Mouse (Mus musculus) thymus, postnatal 36 days (tissue): ENCODE data around the gene Cers4.

Source experiments
- DNase-seq, 2 experiments: peaks; one replicate each; pipeline ENCODE4 v3.0.0; 2022; ENCODE audit warnings: mixed read lengths in 2 of 2

Gene Cers4

DNA sequence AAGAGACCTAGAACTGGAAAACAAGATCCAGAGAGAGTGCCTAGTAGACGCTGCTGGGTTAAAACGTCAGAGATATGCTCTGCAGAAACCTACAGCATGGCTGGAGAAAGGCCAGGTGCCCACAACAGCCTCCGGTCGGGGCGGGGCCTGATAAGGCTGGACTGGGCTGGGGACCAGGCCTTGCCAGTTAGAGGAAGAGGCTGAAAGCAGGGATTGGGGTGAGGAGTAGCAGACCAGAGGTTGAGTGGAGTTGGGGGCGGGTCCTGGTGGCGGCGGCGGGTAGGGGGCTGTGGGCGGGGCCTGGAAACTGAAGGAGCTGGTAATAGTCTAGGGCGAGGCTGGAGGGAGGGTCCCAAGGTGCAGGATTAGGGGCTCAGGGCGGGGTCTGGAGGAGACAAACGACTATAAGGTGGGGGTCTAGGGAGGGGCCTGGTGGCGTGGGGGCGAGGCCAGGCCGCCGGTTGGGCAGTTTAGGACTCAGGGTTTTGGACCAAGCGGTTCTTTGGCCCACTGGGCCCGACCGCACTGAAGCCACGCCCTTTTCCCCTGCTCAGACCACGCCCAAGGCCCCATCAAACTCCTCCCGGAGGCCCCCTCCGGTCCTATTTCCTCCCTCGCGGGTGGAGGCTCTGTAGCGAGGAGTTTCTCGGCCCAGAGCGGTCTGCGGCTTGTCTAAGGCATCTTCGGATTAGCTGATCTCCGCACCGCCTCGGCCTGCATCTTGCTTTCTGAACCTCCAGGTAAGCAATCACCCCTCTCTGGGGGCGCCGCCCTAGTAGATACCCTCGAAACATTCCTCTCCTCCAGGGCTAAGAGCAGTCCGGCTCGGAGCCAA is at the start of gene Cers4:
Gene Cers4 (plus strand): TSS at position 176 of the 835 bp plus-strand sequence.
- DNase-seq = peak; percentile 84 to 87

DNA sequence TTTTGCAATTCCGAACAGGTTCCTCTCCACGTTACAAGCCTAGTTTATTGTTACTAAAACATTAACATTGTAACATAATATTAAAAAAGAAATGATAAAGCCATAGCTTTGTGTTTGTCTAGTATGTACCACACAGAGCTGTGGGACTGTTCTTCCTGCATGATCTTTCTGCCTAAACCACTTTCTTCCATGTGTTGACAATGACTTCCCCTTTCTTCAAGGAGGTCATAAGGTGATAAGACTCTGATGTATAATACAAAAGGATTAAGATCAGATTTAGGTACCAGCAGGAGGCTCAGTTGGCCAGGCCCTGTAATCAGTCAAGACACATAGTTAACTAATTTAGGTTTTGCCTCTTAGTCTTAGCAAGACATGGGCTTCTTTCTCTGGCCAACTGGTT is 34.7 kb upstream of the Cers4 start:
- no peak for DNase-seq

DNA sequence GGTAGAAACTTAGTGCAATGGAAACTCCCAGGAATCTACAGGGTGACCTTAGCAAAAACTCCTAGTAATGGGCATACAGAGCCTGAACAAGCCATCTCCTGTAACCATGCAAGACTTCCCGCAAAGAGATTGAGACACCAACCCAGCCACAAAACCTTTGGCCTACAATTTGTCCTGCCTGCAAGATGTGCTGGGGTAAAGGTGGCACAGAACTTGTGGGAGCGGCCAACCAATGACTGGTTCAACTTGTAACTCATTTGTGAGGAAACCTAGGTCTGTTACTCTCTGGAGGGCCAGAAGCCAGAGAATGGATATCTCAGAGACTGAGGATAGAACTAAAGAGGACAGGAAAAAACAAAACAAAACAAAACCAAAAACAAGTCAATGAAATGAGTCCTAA is 29.8 kb upstream of the Cers4 start:
- DNase-seq = no peak

DNA sequence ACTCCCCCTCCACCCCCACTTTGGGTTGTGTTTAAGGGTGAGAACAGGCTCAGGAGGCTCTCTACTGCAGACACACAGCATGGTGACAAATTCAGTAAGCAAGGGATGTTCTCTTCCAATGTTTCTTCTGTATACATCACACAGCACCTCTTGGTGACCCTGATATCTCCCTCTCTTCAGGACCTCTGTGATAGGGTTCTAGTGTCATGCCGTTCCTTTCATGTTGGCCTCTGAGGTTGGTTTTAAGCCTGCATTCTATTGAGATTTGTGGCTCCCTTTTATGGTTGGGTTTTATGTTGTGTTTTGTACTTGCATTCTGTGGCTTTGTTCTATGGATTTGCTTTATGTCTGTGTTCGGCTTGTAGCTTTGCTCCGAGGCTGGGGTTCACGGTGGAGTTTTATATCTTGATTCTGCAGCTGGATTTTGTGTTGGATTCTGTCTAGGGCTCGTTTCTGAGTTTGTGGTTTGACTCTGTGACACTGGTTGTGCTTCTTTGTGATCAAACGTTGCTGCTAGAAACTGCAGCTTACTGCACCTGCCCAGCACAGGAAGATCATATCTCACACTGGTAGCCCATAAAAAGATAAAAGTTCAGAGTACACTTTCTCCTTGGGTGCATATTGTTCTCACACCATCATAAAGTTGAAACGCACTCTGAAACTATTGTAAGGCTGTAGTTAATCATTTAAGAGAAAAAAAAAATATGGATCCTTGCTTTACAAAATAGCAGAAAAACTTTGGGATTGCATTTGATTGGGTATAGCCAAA is 18.2 kb upstream of the Cers4 start:
- no peak for DNase-seq

DNA sequence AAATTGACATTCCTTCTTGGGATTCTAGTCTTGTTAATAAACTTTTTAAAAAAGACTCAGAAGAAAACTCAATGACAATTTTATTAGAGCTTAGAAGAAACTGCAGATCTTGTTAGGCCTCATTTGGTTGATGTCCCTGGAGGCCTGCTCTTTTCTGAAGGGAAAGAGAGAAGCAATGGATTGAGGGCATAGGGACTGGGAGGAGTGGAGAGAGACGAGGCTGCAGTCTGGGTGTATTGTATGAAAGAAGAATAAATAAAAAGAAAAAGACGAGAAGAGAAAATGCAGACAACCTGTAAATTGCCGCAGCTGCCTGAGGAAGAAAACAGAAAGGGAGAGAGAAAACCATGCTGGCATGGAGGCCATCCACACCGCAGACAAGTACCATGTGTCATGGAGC is 11.7 kb upstream of the Cers4 start:
- no peak for DNase-seq

DNA sequence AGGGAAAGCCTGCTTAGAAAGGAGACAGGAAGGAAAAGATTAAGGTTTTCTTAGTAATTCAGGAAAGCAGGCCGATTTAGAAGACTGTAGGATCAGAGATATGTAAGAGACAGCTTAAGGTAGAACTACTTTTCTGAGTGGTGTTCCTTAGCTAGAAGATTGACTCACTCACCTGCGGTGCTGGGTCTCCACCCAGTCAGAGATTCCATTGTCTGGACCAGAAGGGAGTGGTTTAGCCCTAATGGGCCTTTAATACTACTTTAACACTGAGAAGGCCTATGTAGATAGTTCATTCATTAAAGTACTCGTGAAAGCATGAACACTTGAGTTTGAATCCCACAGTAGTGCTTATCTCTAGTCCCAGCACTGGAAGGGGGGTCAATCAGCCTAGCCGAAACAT is 11.2 kb upstream of the Cers4 start:
- no peak for DNase-seq

DNA sequence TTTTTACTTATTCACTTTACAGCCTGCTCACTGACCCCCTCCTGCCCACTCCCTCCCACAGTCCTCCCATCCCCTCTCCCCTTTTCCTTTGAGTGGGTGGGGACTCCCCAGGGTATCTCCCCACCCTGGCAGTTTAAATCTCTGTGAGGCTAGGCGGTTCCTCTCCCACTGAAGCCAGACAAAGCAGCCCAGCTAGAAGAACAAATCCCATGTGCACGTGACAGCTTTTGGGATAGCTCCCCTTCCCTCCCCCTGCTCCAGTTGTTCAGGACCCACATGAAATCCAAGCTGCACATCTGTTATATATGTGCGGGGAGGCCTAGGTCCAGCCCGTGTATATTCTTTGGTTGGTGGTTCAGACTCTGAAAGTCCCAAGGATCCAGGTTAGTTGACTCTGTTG is 10.3 kb upstream of the Cers4 start:
- DNase-seq = no peak

DNA sequence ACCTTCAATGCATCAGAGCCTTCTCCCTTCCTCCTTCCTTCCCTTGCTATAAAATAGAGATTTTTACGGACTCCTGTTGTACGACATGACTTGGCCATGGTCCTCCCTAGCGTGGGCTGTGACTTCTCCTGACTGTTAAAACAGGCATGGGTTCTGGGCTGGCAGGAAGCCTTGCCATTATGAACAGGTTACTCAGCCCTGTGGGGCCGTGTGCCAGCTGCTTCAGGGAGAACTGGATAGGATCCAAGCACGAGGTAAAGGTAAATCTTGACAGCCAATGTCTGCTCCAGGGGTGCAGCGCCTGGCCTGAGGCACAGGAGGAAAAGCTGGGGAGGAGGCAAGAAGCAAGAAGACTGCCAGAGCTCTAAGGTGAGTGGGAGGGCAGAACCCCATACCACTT is 9.5 kb upstream of the Cers4 start:
- DNase-seq = no peak

DNA sequence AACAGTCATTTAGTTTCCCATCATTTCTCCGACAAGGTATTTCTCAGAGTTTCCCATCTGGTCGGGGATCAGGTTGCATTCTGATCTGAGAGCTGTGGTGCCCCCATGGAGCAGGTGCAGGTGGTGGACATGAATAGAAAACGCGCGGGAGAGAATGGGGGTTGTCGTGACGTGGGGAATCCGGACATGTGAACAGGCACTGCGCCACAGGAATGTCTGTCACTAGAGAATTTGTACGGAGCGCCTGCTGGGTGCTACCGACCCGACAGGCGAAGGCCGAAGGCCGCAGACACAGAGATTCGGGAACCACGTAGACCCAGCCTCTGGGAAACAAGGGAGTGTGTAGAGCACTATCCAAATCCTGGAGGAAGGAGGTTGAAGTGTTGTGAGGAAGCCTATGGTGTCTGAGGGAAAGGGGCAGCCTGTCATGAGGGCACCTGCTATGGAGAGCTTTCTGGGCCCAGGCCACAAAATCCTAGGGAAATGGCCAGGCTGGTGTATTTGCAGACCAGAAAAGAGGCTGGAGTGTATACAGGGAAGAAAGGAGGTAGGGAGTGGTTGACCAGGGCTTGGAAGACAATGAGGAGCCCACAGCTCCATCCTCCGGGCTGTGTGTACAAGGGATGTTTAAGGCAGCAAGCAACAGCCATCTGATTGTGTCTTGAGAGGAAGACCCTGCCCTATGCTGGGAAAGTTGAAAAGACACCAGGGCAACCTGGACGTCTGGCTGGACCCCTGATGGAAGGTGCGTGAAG is 1.0 kb downstream of the Cers4 start:
- DNase-seq = peak; percentile 38 to 42

DNA sequence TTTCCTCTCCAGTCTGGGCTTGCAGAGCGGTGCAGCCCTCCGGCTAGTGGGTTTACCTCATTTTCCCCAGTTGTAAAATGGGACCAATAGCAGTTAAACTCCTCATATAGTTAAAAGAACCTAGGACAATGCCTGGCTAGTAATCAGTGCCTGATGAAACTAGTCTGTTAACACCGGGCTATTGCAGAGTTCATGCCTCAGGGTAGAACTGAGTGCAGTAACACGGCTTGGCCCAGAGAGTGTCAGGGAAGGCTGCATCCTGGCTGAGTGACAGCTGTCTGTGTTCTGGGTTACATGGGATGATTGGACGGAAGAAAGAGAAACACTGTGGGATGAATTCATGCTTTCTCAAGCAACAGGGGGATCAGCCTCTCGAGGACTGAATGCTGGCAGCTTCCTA is 3.1 kb downstream of the Cers4 start:
- DNase-seq = no peak

DNA sequence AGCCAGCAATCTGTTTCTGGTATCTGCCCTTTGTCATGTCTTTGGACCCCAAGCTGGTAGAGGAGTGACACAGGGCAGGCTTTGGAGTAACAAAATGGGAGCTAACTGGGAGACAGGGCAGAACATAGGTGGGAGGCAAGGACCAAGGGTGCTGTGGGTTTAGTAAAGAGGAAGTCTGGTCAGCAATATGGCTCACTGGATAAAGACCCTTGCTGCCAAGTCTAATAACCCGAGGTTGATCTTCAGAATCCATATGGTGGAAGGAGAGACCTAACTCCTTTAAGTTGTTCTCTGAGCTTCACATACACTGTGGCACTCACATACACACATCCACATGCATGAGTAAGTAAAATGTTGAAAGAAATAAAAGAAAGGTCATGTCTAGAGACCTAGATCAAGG is 4.8 kb downstream of the Cers4 start:
- no peak for DNase-seq

DNA sequence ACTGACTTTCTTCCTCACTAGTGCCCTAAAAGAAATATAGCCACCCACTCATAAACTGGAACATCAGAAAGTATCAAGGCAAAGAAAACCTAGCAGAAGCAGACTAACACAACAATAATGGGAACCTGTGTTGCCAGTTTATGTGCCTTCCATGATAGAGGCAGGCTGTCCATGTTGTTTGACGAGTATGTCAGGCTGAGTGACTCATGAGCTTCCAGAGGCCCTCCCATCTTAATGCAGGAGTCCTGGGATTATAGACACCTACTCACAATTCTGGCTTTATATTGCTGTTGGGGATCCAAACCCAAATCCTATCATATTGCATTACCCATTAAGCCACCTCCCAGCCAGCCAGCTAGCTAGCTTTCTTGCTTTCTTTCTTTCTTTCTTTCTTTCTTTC is 12.5 kb downstream of the Cers4 start:
- DNase-seq = no peak

DNA sequence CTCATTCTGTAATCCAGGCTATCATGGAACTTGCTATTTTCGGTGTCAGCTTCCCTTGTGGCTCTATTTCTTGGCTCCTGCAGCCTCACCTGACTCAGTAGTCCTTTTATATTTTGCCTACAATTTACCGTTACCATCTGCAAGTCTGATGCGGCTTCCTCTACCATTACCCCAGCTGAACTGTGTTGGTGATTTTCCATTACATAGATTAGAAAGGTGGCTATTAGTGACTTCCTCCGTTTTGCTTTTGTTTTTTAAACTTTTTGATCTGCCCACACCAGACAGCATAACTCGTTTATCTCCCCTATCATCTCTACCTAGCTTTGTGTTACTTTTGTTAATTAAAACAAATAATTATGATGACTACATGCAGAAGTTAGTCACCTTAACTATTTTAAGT is 14.7 kb downstream of the Cers4 start:
- no peak for DNase-seq

DNA sequence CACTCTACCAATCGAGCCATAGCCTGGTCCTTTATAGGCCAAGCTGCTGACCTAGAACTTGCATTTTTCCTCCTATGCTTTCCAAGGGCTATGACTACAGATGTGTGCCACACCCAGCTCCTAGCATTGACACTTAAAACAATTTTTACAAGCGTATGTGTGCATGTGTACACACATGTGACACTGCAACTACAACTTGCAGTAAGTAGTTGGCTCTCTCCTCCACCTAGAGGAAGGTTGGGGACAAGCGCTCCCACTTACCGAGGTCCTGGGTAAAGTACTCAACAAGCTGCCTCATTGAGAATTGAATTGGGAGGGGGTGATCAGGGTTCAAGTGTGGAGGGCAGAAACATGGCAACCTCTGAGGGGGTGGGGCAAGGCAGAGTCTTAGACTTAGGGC is 18.0 kb downstream of the Cers4 start:
- DNase-seq = no peak

DNA sequence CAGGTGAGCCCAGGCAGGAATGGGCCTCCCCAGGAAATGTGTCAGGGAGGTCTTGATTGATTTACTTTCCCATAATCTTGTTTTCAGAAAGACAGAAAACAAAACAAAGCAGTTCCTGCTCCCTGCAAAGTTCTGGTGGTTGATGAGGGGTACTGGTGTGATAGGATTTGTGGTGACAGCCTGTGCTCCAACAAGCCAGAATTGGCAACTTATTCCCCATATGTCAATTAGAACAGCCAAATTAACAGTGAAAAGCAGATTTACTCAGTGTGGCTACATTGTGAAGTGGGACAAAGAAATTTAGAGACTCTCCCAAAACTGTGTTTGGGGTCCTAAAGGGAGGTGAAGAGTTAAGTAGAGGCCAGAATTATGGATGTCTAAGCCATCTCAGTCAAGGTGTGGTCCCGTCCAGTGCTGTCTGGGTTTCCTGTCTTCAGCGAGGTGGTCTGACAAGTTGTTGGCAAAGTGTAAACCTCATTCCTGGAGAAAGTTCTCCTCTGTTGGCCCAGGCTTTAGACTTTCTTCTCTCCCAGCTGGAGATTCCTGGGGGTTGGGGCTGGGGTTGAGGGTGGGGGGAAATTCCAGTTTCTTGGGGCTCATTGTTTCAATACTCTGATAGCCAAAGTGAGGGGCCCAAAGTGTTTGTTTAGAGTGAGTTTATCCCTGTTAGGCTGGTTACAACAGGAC is 18.7 kb downstream of the Cers4 start:
- DNase-seq = no peak

DNA sequence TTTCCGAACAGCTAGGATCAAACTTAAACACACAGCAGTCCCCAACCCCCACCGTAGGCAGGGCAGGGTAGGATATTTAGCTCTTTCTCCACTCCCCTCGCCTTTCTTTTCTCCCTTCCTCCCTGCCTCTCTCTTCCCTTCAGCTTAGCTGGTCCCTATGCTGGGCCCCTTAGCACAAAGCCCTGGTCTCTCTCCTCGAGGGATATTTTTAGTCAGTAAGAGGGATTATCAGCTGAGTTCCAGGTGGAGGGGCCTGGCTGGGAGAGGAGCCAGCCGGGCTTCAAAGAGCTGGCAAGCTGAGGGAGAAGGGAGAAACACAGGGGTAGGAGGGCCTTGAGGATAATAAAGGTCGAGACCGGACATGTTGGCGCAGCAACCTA is 19.3 kb downstream of the Cers4 start:
- no peak for DNase-seq

DNA sequence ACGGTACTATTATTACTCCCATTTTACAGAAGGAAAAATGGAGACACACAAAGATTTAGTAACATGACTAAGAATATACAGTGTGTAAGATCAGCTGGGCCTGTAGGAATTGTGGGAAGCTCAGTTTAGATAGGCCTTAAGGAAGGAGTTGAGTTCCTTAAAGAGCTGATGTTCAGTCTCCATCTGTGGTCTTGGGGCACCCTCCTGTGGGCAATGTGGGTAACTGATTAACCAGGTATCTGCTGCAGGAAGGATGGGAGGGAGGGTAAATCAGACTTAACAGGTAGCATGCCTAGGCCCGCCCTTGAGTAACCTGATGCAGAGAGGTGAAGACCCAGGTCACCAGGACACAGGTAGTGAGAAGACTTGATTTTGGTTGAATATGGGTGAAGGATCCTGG is 23.3 kb downstream of the Cers4 start:
- peak; percentile 48 to 50 for DNase-seq

DNA sequence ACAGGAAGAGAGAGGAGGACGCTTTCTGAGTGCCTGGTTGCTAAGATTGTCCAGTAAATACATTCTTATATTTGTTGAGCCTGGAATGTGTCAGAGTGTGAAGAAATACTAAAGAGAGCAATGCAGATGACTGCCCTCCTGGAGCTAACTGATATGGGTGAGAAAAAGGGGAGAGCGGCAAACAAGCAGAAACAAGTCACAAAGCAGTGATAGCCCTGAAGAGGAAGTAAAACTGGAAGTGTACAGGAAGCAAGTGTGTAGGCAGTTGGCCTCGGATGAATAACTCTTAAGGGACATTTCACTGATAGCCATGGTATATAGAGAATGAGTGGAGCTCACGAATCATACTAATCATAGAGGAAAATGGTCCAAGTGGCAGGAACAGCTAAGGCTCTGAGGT is 28.6 kb downstream of the Cers4 start:
- DNase-seq = no peak

DNA sequence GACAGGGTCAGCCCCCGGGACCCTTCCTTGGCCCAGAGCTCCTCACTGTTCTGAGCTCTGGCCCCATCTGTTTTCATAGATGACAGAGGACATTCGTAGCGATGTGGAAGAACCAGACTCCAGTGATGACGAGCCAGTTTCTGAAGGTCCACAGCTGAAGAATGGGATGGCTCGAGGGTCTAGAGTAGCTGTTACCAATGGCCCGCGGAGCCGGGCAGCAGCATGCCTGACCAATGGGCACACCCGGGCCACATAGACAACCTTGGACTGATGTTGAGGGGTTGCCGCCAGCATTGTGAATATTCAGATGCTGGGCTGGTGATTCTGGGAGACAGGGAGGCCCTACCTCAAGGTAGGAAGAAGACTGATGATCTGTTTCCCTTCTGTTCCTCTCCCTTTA is 30.7 kb downstream of the Cers4 start:
- DNase-seq = no peak
